Mouse (Mus musculus): ENCODE measurements around the gene Gucy2d.

Gene Gucy2d

DNA sequence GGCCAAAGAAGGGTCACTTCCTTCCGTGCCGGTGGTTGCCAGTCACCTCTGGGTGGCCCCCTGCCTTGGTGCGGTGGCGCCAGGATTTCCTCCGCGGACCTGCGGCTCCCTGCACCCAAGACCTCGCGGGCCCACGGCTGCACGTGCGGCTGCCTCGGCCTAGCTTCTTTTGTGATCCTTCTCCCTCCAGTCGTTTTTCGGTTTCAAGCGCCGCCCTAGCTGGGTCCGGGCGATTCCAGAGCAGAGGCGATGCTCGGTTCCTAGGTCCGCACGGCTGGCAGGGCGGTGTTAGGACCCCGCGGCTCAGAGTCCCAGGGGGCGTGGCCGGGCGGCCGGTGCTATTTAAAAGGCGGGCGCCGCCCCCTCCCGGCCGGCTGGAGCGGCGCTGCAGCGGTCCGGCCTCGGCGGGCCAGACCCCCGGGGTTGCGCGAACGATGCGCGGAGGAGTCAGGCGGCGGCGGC is 49.4 kb downstream of the Gucy2d start:
- in situ Hi-C loops (cut with MboI, MseI), result loop anchor here (10.0 kb wide), 1 partner anchor 225 kb away; no protein-coding TSS in a partner anchor

DNA sequence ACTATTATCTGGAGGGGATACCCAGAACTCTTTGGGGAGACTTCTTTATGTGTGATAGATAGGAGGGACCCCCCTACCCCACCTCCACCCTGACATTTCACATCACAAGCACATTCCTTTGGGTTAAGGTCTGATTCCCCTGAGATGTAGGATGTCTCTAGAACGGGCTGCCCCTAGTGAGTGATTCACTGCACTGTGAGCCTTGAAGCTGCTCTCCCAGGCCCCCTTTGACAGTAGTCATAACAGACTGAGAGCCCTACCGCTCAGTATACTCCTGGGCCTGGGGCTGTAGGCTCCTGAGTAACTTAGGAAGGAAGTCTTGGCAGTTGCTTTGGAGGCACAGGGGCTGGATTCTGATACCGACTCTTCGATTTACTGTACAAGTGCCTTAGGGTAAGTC is 50.1 kb downstream of the Gucy2d start:
- in situ Hi-C loops (cut with MboI, MseI), result no loop called here

DNA sequence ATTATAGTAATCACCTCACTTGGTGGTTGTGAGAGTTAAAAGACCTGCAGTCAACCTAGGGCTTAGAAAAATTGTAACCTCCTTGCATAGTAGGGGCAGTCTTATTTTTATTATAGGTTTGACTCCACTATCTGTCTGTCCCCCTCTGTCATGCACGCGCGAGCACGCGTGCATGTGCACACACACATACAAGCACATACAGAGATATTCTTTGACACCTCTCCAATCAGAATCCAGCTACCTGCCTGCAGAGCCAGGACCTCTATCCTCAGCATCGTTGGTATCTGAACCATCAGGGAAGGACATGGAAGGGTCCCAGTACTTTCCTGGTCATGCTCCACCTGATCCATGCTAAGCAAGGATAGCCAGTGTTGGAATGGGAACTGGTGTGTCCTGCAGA is 50.7 kb downstream of the Gucy2d start:
- in situ Hi-C loops (cut with MboI, MseI), result no loop called here

DNA sequence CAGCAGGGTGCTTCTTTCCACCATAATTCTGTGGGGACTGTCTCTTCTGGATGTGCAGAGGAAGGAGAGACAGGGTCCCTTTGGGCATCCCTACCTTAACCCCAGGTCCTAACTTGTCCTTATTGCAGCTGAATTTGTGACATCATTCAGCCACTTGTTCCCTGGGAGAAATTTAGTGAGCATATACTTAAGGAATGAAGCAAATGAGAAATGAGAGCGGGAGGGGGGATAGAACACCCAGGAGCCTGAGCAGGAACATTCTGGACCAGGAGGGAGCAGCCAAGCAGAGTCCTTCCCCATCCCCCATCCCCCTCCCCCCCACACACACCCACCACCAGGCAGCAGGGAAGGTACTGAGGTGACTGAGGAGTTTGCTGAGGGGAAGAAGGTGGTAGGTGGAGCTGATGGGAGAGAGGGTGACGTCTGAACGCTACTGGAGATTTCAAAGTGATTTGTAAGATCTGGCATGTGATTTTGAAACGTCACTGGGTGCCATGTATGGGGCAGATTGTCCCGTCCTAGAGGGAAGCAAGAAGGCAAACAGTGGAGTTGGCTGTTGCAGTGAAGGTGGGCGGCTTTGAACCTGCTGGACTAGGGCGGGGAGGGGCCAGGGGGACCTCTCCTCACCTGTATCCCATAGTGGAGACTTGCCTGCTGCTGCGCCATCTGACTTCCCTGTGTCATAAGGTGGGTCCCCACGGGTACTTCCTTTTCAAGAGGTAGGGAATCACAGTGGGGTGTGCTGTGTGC is 51.4 kb downstream of the Gucy2d start:
- in situ Hi-C loops (cut with MboI, MseI), result no loop called here

DNA sequence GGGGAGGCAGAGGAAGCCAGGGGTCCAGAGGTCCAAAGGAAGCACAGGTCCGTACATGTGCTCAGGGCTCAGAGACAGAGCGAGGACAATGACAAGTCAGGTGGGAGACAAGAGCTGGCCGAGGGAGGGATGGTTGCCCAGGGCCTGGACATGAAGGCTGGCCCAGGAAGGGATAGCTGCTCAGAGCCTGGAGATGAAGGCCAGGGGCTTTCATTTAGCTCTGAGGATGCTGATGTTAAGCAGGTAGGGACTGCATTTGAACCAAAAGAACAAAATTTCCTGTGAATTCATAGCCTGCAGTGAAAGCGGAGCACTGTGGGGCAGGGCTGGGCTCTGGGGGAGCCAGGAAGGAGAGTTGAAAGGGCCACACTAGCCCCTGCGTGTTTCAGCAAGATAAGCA is 52.1 kb downstream of the Gucy2d start:
- in situ Hi-C loops (cut with MboI, MseI), result no loop called here

DNA sequence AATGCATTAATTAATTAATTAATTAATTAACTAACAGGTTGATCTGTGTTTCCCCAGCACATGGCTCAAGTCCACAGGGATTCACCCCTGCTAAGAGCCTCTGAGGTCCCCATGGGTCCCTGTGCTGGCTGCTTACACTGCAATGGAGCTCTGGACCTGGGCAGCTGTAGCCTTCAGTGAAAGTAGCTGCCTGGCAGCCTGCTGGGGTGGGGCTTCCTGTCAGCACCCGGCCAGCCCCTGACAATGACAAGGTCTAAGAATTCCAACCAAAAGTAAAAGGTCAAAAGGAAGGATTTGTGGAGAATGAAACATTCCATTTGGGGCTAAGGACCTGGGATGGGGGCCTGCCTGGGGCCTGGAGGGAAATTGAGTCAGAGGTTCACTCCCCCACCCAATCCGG is 53.1 kb downstream of the Gucy2d start:
- in situ Hi-C loops (cut with MboI, MseI), result no loop called here

DNA sequence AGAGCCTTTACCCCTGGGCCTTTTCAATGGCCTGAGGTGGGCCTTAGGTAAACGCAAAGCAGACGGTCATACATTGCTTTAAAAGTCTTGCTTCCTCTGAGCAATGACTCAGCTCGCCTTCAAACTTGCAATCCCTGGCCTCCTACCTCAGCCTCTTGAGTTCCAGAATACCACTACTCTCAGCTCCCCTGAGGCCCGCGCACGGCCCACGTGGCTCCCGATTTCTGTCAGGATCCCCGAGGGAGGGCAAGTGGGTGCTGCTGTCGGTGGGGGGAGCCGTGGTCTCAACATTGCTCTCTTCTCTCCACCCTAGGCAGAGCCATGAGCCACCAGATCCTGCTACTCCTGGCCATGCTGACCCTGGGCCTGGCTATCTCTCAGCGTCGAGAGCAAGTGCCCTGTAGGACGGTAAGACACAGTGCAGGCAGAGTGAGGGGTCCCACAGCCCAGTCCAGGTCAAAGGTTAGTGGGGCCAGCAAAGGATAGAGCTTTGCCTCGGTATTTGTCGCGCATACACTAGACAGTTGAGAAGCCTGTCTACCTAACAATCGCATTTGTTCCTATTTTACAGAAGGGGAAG is 53.8 kb downstream of the Gucy2d start:
- in situ Hi-C loops (cut with MboI, MseI), result no loop called here

DNA sequence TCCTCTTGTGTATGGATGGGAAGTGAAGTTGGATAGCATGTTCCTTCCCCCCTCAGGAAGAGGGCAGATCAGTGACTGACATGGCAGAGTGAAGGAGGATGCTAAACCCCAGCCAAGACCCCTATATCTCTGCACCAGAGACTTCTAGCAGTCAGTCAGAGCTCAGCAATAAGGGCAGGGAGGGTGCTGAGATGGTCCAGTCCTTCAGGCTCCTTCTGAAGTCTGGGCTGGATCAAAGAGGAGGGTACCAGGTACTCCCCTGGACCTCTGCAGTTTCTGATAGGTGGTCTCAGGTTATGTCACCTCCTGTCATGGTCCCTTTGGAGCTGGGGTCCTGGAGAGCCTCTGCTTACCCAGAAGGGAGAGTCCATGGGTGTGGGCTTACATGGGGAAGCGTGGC is 55.4 kb downstream of the Gucy2d start:
- in situ Hi-C loops (cut with MboI, MseI), result loop anchor here (5.0 kb wide), 1 partner anchor 87 kb away; no protein-coding TSS in a partner anchor

DNA sequence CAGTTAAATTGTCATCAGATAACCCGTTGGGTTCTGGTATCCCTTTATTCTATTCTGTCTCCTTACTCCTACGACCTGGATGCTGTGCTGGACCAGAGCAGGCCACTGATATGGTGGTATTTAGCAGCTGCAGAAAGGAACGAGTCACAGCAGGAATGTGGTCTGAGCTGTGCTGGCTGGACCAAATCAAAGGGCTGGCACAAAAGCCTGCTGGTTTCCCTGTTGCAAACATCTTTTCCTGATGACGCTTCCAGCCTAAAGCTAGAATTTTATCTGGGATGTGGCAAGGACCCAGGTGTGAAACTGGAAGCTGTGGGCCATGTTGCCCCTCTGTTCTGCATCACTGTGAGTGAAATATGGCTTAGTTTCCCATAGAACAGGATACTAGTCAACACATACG is 57.2 kb downstream of the Gucy2d start:
- in situ Hi-C loops (cut with MboI, MseI), result loop anchor here (5.0 kb wide), 1 partner anchor 85 kb away; no protein-coding TSS in a partner anchor

DNA sequence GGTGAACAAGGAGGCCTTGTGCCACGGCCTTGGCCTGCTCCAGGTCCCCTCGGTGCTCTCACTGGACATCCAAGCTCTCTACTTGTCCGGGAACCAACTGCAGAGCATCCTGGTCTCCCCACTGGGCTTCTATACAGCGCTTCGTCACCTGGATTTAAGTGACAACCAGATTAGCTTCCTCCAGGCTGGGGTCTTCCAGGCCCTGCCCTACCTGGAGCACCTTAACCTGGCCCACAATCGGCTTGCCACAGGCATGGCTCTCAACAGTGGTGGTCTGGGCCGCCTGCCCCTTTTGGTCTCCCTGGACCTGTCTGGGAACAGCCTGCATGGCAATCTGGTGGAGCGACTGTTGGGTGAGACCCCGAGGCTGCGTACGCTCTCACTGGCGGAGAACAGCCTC is 57.9 kb downstream of the Gucy2d start:
- in situ Hi-C loops (cut with MboI, MseI), result loop anchor here (5.0 kb wide), 1 partner anchor 84 kb away; no protein-coding TSS in a partner anchor

DNA sequence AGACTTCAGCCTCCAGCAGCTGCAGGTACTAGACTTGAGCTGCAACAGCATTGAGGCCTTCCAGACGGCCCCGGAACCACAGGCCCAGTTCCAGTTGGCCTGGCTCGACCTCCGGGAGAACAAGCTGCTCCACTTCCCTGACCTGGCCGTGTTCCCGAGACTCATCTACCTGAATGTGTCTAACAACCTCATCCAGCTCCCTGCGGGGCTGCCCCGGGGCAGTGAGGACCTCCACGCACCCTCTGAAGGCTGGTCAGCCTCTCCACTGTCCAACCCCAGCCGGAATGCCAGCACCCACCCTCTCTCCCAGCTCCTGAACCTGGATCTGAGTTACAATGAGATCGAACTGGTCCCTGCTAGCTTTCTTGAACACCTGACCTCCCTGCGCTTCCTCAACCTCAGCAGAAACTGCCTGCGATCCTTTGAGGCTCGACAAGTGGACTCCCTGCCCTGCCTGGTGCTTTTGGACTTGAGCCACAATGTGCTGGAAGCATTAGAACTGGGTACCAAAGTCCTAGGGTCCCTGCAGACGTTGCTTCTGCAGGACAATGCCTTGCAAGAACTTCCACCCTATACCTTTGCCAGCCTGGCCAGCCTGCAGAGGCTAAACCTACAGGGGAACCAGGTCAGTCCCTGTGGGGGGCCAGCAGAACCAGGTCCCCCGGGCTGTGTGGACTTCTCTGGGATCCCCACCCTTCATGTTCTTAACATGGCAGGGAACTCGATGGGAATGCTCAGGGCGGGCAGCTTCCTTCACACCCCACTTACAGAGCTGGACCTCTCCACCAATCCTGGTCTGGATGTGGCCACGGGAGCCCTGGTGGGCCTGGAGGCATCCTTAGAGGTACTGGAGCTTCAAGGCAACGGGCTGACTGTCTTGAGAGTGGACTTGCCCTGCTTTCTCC is 58.7 kb downstream of the Gucy2d start:
- in situ Hi-C loops (cut with MboI, MseI), result loop anchor here (5.0 kb wide), 1 partner anchor 83 kb away; no protein-coding TSS in a partner anchor

DNA sequence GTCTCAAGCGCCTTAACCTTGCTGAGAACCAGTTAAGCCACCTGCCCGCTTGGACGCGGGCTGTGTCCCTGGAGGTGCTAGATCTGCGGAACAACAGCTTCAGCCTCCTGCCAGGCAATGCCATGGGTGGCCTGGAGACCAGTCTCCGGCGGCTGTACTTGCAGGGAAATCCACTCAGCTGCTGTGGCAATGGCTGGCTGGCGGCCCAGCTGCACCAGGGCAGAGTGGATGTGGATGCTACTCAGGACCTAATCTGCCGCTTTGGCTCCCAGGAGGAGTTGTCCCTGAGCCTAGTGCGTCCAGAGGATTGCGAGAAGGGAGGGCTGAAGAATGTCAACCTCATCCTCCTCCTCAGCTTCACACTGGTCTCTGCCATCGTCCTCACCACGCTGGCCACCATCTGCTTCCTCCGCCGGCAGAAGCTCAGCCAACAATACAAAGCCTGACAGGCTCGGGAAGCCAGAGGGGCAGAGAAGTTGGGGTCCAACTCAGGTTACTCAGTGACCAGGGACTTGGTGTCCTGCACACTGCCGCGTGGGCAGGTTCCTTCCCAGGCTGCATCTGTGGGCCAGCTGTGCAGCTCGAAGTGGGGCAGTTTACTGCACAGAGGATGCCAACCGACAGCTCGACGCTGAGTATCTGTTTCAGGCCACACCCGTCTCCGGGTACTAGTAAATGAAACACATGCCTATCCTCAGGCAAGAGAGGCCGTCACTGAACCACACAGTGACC is 59.5 kb downstream of the Gucy2d start:
- in situ Hi-C loops (cut with MboI, MseI), result loop anchor here (5.0 kb wide), 1 partner anchor 83 kb away; no protein-coding TSS in a partner anchor

DNA sequence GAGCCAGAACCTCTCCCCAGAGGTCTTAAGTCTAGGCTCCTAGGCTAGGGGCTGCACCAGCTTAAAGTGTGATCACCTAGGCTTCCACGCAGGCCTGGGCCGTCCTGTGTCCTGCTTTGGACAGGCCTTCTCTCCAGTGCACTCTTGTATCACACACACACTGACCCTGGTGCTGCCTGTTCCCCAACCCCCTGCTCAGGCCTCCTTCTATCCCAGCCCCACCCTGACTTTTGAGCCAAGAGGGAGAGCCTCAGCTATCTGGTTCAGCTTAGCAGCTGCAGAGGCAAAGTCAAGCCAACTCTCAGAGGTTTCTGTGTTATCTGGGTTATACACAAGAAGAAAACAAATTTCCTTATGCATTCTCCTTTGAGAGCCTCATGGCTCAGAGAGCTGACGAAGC is 60.3 kb downstream of the Gucy2d start:
- in situ Hi-C loops (cut with MboI, MseI), result no loop called here

DNA sequence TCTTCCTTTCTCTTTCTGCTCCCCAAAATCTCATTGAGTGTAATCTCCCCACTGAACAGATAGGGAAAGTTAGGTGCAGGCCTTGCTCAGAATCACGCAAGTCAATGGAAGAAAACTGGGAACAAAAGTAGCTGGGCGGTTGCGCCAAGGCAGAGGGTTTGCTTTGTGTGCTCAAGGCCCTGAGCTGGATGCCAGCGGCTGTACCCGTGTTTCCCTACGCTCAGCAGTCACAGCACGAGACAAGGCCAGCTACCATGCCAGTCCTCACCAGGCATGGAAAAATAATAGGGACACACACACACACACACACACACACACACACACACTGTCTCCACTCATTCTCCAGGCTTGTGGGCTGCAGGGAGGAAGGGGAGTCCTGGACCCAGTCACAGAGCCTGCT is 60.9 kb downstream of the Gucy2d start:
- in situ Hi-C loops (cut with MboI, MseI), result no loop called here

DNA sequence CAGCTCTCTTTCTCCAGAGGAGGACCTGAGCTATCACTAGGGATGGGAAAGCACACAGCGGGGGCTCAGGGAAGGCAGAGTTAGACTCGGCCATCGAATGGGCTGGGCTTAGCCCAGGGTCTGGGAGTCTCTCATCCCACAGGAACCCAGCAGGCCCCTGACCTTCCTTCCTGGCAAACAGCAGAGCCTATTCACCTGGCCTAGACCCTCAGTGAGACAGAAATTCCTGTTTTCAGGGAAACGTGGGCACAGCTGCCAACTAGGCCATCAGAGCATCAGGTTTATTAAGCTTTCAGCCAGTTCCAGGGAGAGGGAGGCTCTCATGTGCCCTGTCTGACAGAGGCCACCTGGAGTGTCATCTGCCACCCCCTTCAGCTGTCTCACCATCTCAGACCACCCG is 62.7 kb downstream of the Gucy2d start:
- in situ Hi-C loops (cut with MboI, MseI), result no loop called here

DNA sequence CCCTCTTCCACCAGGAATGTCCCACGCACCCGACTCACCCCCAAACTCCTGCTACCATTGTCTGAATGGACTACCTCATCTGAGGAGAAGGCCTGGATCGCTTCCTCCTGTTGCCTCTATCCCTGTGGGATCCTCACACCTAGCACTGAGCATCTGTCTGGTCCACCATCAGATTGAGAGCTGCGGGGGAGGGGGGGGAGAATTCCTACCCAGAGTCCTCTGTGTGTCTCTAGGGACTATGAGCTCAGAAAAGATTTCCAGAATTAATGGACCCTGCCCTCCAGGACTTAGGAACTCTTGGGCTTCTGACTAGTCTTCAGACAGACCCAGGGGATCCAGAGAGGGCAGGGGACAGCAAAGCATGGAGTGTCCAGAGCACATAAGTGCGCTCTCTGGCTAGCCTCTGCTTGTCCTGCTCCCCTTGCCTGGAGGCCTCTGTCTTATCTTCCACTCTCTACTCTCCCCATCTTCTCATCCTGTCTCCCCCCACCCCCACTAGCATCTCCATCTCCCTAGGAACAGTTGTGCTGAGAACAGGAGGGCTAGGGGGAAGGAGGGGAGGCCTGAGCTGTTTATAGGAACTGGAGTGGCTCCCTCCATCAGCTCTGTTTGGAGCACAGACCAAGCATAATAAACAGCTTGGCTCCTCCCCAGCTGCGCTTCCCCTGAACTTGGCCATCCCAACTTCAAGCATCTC is 63.9 kb downstream of the Gucy2d start:
- in situ Hi-C loops (cut with MboI, MseI), result no loop called here

DNA sequence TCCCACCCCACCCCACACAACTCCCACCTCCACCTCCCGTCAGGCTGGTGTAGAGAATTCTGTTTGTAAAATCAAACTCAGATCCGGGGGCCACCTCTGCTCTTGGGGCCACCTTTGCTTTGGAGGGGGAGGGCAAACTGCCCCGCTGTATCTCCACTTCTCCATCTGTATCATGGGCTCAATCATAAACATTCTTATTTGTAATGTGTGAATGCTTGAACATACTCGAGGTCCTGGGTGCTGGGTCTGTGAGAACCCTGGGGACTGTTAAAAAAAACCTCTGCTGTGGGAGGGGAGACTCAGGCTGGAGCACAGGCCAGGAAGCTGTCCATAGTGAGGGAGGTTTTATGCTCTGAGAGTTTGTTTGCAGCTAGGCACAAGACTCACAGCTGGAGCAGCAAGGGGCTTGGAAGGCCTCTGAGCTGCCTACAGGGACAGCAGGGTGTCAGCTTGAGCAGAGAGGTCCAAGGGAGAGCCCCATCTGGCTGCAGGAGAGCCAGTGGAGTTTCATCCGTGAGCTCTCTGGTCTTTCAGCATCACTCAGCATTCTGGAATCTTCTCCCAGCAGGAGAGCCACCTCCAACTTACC is 64.6 kb downstream of the Gucy2d start:
- in situ Hi-C loops (cut with MboI, MseI), result no loop called here

DNA sequence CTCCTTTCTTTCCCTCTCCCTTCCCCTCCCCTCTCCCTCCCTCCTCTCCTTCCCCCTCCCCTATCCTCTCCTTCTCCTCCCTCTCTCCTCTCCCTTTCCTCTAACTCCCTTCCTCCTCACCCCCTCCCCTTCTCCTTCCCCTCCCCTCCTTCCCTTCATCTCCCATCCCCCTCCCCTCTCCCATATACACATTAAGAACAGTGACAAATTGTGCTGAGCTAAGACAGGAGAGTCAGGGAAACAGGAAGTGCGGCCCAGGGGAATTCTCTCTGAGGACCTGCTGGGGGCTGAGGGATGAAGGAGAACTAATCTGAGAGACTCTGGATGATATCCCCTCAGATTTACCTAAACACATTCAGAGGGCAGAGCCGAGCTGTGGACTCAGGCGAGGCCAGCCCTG is 65.4 kb downstream of the Gucy2d start:
- in situ Hi-C loops (cut with MboI, MseI), result no loop called here

DNA sequence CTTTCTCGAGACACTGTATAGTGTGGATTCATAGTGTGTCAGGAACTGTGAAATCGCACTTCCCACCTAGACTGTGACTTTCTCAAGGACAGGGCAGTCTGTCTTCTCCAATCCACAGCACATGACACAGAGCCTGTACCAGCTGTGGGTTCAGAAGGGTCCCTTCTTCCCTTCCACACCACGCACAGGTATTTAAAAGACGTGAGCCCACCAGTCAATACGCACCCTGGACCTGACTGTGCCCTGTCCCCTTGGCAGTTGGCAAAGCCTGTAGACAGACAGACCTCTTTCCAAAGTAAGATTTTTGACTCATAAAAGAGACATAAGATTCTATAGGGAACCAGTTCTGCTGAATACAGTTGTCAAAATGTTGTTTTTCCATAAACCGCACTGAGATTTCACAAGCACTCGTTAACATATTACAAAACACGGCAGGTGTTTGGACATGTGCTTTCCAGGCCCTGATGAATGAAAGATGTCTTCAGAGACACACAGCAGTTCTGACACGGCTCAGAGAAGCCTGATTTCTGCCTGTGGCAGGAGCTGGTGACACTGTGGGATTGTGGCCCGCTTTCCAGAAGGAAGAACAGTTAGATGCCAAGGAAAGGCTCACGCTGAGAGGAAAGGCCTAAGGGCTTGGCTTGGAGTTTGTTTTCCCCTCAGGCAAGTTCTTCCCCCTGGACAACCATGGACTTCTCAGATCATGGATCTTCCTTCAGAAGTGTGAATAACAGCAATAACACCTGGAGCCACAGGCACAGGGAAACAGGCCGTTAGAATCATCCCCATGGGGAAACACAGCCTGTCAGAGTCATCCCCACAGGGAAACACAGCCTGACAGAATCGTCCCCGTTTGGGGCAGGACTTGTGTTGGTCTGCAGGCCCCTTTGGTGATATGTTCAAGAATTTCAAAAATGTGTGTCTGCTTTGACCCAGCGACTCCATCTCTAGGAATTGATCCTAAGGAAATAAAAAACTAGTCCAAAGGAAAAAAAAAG is 71.0 kb downstream of the Gucy2d start:
- in situ Hi-C loops (cut with MboI, MseI), result no loop called here

All from T-helper 2 cell (primary cell).